Mouse (Mus musculus) spleen, adult 2 months (tissue): Measurements from ENCODE around the gene Rab31.

Source experiments
- CTCF ChIP-seq: fragments of 200-500 bp; IDR thresholded peaks from 2 replicates; pipeline ENCODE4 v1.5.1; 2011; ENCODE audit warnings: mild to moderate bottlenecking, inconsistent platforms; ENCODE audit not compliant: insufficient read depth, insufficient read length, insufficient replicate concordance; ENCODE audit errors: extremely low read depth
- POLR2A ChIP-seq: fragments of 200-500 bp; IDR thresholded peaks from 2 replicates; pipeline ENCODE4 v1.6.1; 2011; ENCODE audit warnings: low read depth, low read length, inconsistent platforms

GRCm38 (mm10) chr17:65780970-65781369, 8.4 kb upstream of the Rab31 start:
- TF ChIP-seq CTCF: no peak
- no peak for TF ChIP-seq POLR2A
